In genomic region chr4:145155956-145156355, GRCm38 (mm10) we compare ENCODE assay signal across 8 mouse cellular contexts. TPM values are rescaled to one million over a fixed set of nuclear protein-coding genes. Genes with fewer than 3 reads are reported as not detected.
DNase-seq lines count a peak whose midpoint lies in the region; ATAC-seq and TF ChIP-seq lines count a peak whose summit lies in the region.

No protein-coding gene starts in this region.

- peaks cover 90% of the 10 kb centered on the region for H3K36me3 ChIP-seq in heart, embryonic 12.5 days
- peaks cover 51% of the 10 kb centered on the region for H3K36me3 ChIP-seq in kidney, postnatal 0 days (ENCODE audit: insufficient read depth, low read length)
- H3K36me3 ChIP-seq in liver, embryonic 16.5 days (ENCODE audit: control insufficient read depth, insufficient read depth), result peaks cover 46% of the 10 kb centered on the region
- peaks cover 85% of the 10 kb centered on the region for H3K36me3 ChIP-seq in neural tube, embryonic 12.5 days

- no peak overlapping the region for H3K4me3 ChIP-seq in heart, embryonic 12.5 days
- H3K4me3 ChIP-seq in kidney, postnatal 0 days (replicated peaks; ENCODE audit: low read depth, low read length), result no peak overlapping the region
- no peak overlapping the region for H3K4me3 ChIP-seq in liver, embryonic 16.5 days (ENCODE audit: low read depth, low read length)
- H3K4me3 ChIP-seq in neural tube, embryonic 12.5 days, result no peak overlapping the region

- no peaks in the 10 kb centered on the region for H3K4me1 ChIP-seq in heart, embryonic 12.5 days (replicated peaks)
- no peaks in the 10 kb centered on the region for H3K4me1 ChIP-seq in kidney, postnatal 0 days (replicated peaks; ENCODE audit: insufficient read depth, low read length)
- H3K4me1 ChIP-seq in liver, embryonic 16.5 days (ENCODE audit: control insufficient read depth, low read depth, low read length), result no peaks in the 10 kb centered on the region
- H3K4me1 ChIP-seq in neural tube, embryonic 12.5 days, result no peaks in the 10 kb centered on the region

- H3K4me2 ChIP-seq in heart, embryonic 12.5 days, result no peak overlapping the region
- no peak overlapping the region for H3K4me2 ChIP-seq in kidney, postnatal 0 days (ENCODE audit: low read length)
- H3K4me2 ChIP-seq in liver, embryonic 16.5 days (ENCODE audit: low read depth, low read length), result no peak overlapping the region
- no peak overlapping the region for H3K4me2 ChIP-seq in neural tube, embryonic 12.5 days (replicated peaks)

- WGBS in heart, embryonic 12.5 days, result 49% methylated on average over 8 of the region's 8 CpGs
- 46% methylated on average over 8 of the region's 8 CpGs for WGBS in kidney, postnatal 0 days
- 39% methylated on average over 8 of the region's 8 CpGs for WGBS in liver, embryonic 16.5 days (ENCODE audit: insufficient replicate concordance)
- 53% methylated on average over 8 of the region's 8 CpGs for whole genome bisulfite sequencing in neural tube, embryonic 12.5 days

- no peaks in the 10 kb centered on the region for H3K9me3 ChIP-seq in heart, embryonic 12.5 days (replicated peaks)
- H3K9me3 ChIP-seq in kidney, postnatal 0 days (replicated peaks; ENCODE audit: low read length), result no peaks in the 10 kb centered on the region
- H3K9me3 ChIP-seq in liver, embryonic 16.5 days (replicated peaks; ENCODE audit: control insufficient read depth, low read length), result no peaks in the 10 kb centered on the region
- no peaks in the 10 kb centered on the region for H3K9me3 ChIP-seq in neural tube, embryonic 12.5 days

- DNase-seq in CD8-positive naive resting alpha-beta T cell, adult 2 months (ENCODE audit: low read depth in 2 of 2, low spot score in 2 of 2), result peak; percentile 40 to 51
- DNase-seq in WW6 (ENCODE audit: low read depth, low spot score), result peak; percentile 36
- DNase-seq in cerebellum, postnatal 36 days, result peak; percentile 45
- peak; percentile 63 for DNase-seq in kidney, postnatal 0 days (ENCODE audit: low spot score)
- DNase-seq in thymus, postnatal 10 days (ENCODE audit: low spot score in 2 of 2), result peak; percentile 36 to 67

- no peak overlapping the region for H3K27ac ChIP-seq in heart, embryonic 12.5 days (ENCODE audit: poor library complexity, severe bottlenecking)
- H3K27ac ChIP-seq in kidney, postnatal 0 days, result no peak overlapping the region
- no peak overlapping the region for H3K27ac ChIP-seq in liver, embryonic 16.5 days (ENCODE audit: low read length)
- H3K27ac ChIP-seq in neural tube, embryonic 12.5 days, result no peak overlapping the region

- peak; percentile 93 for TF ChIP-seq CTCF in kidney, postnatal 0 days (IDR thresholded peaks at IDR 0.05; ENCODE audit: low read depth)

- H3K9ac ChIP-seq in heart, embryonic 12.5 days, result no peak overlapping the region
- H3K9ac ChIP-seq in kidney, postnatal 0 days (ENCODE audit: low read depth, low read length), result no peak overlapping the region
- no peak overlapping the region for H3K9ac ChIP-seq in liver, embryonic 16.5 days (ENCODE audit: low read depth, low read length)
- H3K9ac ChIP-seq in neural tube, embryonic 12.5 days, result no peak overlapping the region

- 0 out of 2 replicates have a peak, but pooled peaks have one; percentile 45 for ATAC-seq in heart, embryonic 12.5 days (ENCODE audit: insufficient number of reproducible peaks, low FRiP score)
- ATAC-seq in kidney, postnatal 0 days (replicated peaks; ENCODE audit: low FRiP score, low read depth), result peak; percentile 68
- peak; percentile 50 for ATAC-seq in liver, embryonic 16.5 days (ENCODE audit: low read depth)
- peak; percentile 50; the same call in 1 of the 2 replicates for ATAC-seq in neural tube, embryonic 12.5 days (ENCODE audit: low FRiP score, low read depth)

- H3K27me3 ChIP-seq in heart, embryonic 12.5 days (replicated peaks), result no peaks in the 10 kb centered on the region
- no peaks in the 10 kb centered on the region for H3K27me3 ChIP-seq in kidney, postnatal 0 days (ENCODE audit: insufficient read depth, low read length)
- no peaks in the 10 kb centered on the region for H3K27me3 ChIP-seq in liver, embryonic 16.5 days (ENCODE audit: control insufficient read depth, insufficient read depth, low read depth, low read length)
- H3K27me3 ChIP-seq in neural tube, embryonic 12.5 days (replicated peaks), result no peaks in the 10 kb centered on the region

RNA-seq across cellular contexts. Expression of gene Vps13d, which starts 38.8 kb away (rescaled TPM):
- 7.6 and 9.5 TPM in 2 replicates for polyA plus RNA-seq in heart, embryonic 12.5 days (2016; fragmentation: Nextera tagmentation; extraction: Ambion mirVana)
- 14.7 and 15.2 TPM in 2 replicates for polyA plus RNA-seq in kidney, postnatal 0 days (2015; fragmentation: Nextera tagmentation; extraction: Ambion mirVana)
- 2.9 and 3.7 TPM in 2 replicates for polyA plus RNA-seq in liver, embryonic 16.5 days (2015; fragmentation: Nextera tagmentation; extraction: Ambion mirVana)
- polyA plus RNA-seq in neural tube, embryonic 12.5 days (2016; fragmentation: Nextera tagmentation; extraction: Ambion mirVana), result 9.3 and 13.4 TPM in 2 replicates
